Mouse (Mus musculus): Measurements from ENCODE around the gene Paqr7.

Gene Paqr7

GRCm38 (mm10) chr4:134496595-134497210 lies at the start of gene Paqr7:
Gene Paqr7, plus strand, starts transcription at chr4:134496697.
- peak; percentile 53 for DNase-seq (ENCODE audit: low read depth)

- no peak for DNase-seq (ENCODE audit: low read depth)
Observed at GRCm38 (mm10) chr4:134447966-134448365, 48.5 kb upstream of the Paqr7 start.

- no peak for DNase-seq (ENCODE audit: low read depth)
Observed at GRCm38 (mm10) chr4:134449595-134450391, 46.7 kb upstream of the Paqr7 start.

GRCm38 (mm10) chr4:134450392-134451195 lies 45.9 kb upstream of the Paqr7 start:
- DNase-seq (ENCODE audit: low read depth): no peak

GRCm38 (mm10) chr4:134451484-134451883 lies 45.0 kb upstream of the Paqr7 start:
- DNase-seq (ENCODE audit: low read depth): no peak

GRCm38 (mm10) chr4:134453619-134454400 lies 42.7 kb upstream of the Paqr7 start:
- DNase-seq (ENCODE audit: low read depth): no peak

- DNase-seq (ENCODE audit: low read depth): no peak
Observed at GRCm38 (mm10) chr4:134455310-134455709, 41.2 kb upstream of the Paqr7 start.

GRCm38 (mm10) chr4:134457130-134457825 lies 39.2 kb upstream of the Paqr7 start:
- DNase-seq (ENCODE audit: low read depth): no peak

GRCm38 (mm10) chr4:134458856-134459255 lies 37.6 kb upstream of the Paqr7 start:
- DNase-seq (ENCODE audit: low read depth): no peak

- DNase-seq (ENCODE audit: low read depth): no peak
Observed at GRCm38 (mm10) chr4:134460277-134460676, 36.2 kb upstream of the Paqr7 start.

- no peak for DNase-seq (ENCODE audit: low read depth)
Observed at GRCm38 (mm10) chr4:134461252-134461651, 35.2 kb upstream of the Paqr7 start.

- DNase-seq (ENCODE audit: low read depth): no peak
Observed at GRCm38 (mm10) chr4:134465789-134466188, 30.7 kb upstream of the Paqr7 start.

- DNase-seq (ENCODE audit: low read depth): no peak
Observed at GRCm38 (mm10) chr4:134466381-134467262, 29.9 kb upstream of the Paqr7 start.

GRCm38 (mm10) chr4:134467435-134468214 lies 28.9 kb upstream of the Paqr7 start:
- no peak for DNase-seq (ENCODE audit: low read depth)

- DNase-seq (ENCODE audit: low read depth): peak; percentile 86
Observed at GRCm38 (mm10) chr4:134468215-134468575, 28.3 kb upstream of the Paqr7 start, which contains the start of gene Stmn1. Gene Stmn1, plus strand, starts transcription at chr4:134468320.

- DNase-seq (ENCODE audit: low read depth): peak; percentile 92
Observed at GRCm38 (mm10) chr4:134468578-134469266, 27.8 kb upstream of the Paqr7 start.

GRCm38 (mm10) chr4:134469341-134469796 lies 27.1 kb upstream of the Paqr7 start:
- DNase-seq (ENCODE audit: low read depth): no peak

- no peak for DNase-seq (ENCODE audit: low read depth)
Observed at GRCm38 (mm10) chr4:134469985-134470384, 26.5 kb upstream of the Paqr7 start.

- DNase-seq (ENCODE audit: low read depth): no peak
Observed at GRCm38 (mm10) chr4:134471469-134471868, 25.0 kb upstream of the Paqr7 start.
